Mouse (Mus musculus) kidney, adult 11 months (tissue): ENCODE measurements at regions not wholly inside any gene's neighbourhood (a gene's known extent, or its start where the extent isn't known, plus 50 kb on each side); places are given as distances from the start of the nearest gene placed in this dataset.
"Not testable (repeated sequence)": the region's sequence is repeated elsewhere in the genome, so short reads cannot be mapped to it uniquely, and the experiment has no call there.

Experiments used
- DNase-seq: peaks from one replicate; pipeline ENCODE4 v3.0.0; 2022

- no peak for DNase-seq
These were observed 53.4 kb downstream of the Rps12 start for GRCm38 (mm10) chr10:23733679-23734078.

GRCm38 (mm10) chr10:23725960-23726714 lies 60.9 kb downstream of the Rps12 start:
- DNase-seq: not testable (repeated sequence)

- DNase-seq: no peak
These were observed 69.0 kb downstream of the Rps12 start for GRCm38 (mm10) chr10:23718124-23718523.

GRCm38 (mm10) chr10:23715511-23715910 lies 71.6 kb downstream of the Rps12 start:
- no peak for DNase-seq

GRCm38 (mm10) chr10:23715101-23715500 lies 72.0 kb downstream of the Rps12 start:
- no peak for DNase-seq

GRCm38 (mm10) chr10:23712691-23713378 lies 74.2 kb downstream of the Rps12 start:
- peak; percentile 21 for DNase-seq

GRCm38 (mm10) chr10:23711416-23712171 lies 75.5 kb downstream of the Rps12 start:
- no peak for DNase-seq

GRCm38 (mm10) chr10:23710999-23711398 lies 76.1 kb downstream of the Rps12 start:
- no peak for DNase-seq

GRCm38 (mm10) chr10:23708261-23708660 lies 78.8 kb downstream of the Rps12 start:
- DNase-seq: no peak

GRCm38 (mm10) chr10:23707141-23707540 lies 79.9 kb downstream of the Rps12 start:
- DNase-seq: no peak

- DNase-seq: no peak
These were observed 83.0 kb downstream of the Rps12 start for GRCm38 (mm10) chr10:23704048-23704447.

GRCm38 (mm10) chr10:23691291-23691690 lies 95.8 kb downstream of the Rps12 start:
- no peak for DNase-seq

- no peak for DNase-seq
These were observed 100.1 kb downstream of the Rps12 start for GRCm38 (mm10) chr10:23686969-23687368.

GRCm38 (mm10) chr10:23683078-23683477 lies 104.0 kb downstream of the Rps12 start:
- no peak for DNase-seq

GRCm38 (mm10) chr10:23675911-23676310 lies 111.2 kb downstream of the Rps12 start:
- no peak for DNase-seq

GRCm38 (mm10) chr10:23674633-23675515 lies 112.2 kb downstream of the Rps12 start:
- DNase-seq: no peak

GRCm38 (mm10) chr10:23672296-23672695 lies 114.8 kb downstream of the Rps12 start:
- DNase-seq: no peak

GRCm38 (mm10) chr10:23671494-23671893 lies 115.6 kb downstream of the Rps12 start:
- DNase-seq: no peak

- DNase-seq: not testable (repeated sequence)
These were observed 121.2 kb downstream of the Rps12 start for GRCm38 (mm10) chr10:23665916-23666315.

GRCm38 (mm10) chr10:23626201-23626600 lies 160.9 kb downstream of the Rps12 start:
- DNase-seq: no peak

- DNase-seq: no peak
These were observed 175.0 kb downstream of the Rps12 start for GRCm38 (mm10) chr10:23612030-23612429.

GRCm38 (mm10) chr10:23611183-23611582 lies 175.9 kb downstream of the Rps12 start:
- DNase-seq: peak; percentile 27

GRCm38 (mm10) chr10:23610485-23610884 lies 176.6 kb downstream of the Rps12 start:
- no peak for DNase-seq
